Mouse (Mus musculus) hindlimb bud, embryonic 11.5 days (tissue): ENCODE measurements around the gene Grb2.
A peak's percentile ranks its signal among the peaks of the same experiment; 100 is the strongest.
"Not testable (repeated sequence)": the region's sequence is repeated elsewhere in the genome, so short reads cannot be mapped to it uniquely, and the experiment has no call there.

Experiments
- DNase-seq: peaks from one replicate; pipeline ENCODE4 v3.0.0-alpha.2; 2012; ENCODE audit warnings: low read depth, low spot score; ENCODE audit errors: extremely low spot score

Gene Grb2

DNA sequence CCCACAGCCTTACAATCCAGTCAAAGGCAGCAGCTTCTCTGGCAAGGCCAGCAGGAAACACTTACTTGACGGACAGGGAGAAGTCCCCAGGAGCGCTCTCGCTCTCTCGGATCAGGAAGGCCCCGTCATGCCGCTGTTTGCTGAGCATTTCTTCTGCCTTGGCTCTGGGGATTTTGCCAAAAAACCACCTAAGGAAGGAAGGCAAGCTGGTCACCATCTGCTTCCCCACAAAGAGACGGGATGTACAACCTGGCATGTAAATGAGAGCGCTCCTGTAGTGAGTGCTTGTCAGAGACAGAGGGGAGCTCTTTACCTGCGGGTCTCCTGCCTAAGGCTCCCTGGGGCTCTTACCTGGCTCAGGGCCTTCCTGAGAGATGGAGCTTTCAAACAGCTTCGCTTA, 58.7 kb downstream of the Grb2 start:
- no peak for DNase-seq

DNA sequence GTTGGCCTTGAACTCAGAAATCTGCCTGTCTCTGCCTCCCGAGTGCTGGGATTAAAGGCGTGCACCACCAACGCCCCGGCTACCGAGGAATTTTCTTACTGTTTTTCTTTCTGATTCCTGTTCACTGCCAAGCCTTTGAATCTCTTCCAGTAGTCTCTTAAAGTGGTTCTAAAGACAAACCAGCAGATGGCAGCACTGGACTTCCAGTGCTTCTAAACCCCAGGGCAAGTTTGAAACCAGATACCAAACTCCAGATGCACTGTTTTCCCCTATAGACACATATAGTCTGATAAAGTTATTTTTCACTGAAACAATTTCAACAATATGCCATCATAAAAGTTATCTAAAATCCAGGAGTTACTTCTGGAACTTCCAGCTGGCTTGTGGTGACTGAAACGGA, 60.9 kb downstream of the Grb2 start:
- DNase-seq, result peak; percentile 67

DNA sequence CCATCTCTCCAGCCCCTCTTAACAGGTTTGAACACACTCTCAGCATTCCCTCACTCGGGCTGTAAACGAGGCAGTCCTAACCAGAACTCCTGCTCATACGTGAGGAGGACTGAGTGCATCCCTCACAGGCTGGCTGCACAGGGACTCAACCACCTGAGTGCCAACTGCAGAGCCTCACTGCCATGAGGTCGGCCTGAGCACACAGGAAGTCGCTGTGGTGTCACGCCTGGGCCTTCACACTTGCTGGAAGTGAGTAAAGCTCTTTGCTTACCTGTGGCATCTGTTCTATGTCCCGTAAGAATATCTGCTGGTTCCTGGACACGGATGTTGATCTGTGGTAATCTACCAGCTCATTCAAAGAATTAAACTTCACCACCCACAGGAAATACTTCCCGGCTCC, 62.0 kb downstream of the Grb2 start:
- no peak for DNase-seq

DNA sequence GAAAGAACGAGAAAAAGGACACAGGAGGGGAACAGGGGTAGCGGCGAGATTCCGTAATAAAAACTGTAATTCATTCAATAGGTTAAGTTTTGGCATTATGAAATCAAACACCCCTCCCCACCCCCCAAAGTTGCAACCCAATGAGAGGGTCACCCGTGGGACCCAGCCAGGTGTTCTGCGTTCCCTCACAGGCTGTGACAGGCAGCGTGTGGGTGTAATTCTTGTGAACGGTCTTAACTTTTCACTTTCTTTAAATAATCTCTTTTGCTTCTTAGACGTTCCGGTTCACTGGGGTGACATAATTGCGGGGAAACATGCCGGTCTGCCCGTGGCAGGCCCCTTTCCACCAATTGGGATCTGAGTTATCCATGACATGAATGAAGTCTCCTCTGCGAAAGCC, 62.9 kb downstream of the Grb2 start:
- not testable (repeated sequence) for DNase-seq

DNA sequence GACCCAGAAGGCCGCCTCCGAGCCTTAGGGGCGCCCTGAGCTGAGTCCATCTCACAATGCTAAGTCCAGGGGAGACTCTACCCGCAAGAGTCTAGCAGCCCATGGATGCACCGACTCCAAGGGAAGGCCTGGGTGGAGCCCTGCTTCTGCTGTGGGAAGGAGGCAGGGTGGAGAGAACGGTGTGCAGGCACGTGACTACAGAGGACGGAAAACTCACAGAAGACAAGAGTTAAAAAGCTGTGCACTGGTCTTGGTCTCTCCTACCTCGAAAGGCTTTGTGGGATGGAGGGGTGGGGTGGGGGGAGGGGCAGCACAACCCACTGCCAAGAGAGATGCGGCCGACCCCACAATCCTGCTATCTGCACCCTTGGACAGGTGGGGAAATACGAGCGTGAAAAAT, 64.1 kb downstream of the Grb2 start:
- no peak for DNase-seq

DNA sequence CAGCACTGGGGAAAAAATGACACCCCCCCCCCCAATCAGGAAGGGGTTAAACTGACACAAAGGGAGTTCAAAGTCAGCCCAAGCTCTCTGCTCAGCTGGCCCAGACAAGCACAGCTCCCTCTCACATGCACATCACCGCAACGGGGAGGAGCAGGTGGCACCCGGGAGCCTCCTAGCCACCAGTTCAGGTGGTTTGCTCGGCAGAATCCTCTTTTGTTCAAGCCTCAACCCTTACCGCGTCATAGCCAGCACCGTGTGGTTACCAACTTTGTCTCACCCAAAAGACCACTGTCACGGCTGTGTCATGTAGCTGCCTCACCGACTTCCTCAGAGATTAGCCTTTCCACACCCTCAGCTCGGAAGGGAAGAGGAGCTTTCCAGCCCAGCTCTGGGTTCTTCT, 65.1 kb downstream of the Grb2 start:
- no peak for DNase-seq

DNA sequence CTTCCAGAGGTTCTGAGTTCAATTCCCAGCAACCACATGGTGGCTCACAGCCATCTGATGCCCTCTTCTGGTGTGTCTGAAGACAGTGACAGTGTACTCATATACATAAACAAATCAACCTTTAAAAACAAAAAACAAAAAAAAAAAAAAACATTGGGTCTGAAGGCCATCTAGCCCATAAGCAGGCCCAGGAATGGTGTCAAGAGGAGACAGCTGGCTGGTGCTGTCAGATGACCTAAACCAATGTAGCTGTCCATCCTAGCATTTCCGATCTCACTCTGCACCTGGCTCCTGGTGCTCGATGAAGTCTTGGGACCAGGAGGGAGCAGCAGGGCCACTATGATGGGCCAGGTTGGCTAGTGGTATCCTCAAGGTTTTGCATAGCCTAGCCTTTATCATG, 65.7 kb downstream of the Grb2 start:
- DNase-seq, result no peak

DNA sequence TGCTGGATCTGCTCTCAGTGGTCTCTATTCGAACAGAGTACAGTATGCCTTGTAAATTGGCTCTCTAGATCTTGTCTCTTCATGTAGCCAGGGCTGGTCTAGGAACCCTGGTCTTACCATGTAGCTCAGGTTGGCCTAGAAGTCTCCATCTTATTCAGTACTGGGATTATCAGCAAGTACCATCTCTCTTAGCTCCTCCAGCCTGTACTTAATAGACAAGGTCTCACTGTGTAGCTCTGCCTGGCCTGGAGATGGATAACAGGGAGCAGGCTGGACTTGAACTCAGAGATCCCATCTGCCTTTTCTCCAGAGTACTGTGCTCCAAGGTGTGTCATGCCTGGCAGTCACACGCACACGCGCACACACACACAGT, 66.7 kb downstream of the Grb2 start:
- no peak for DNase-seq

DNA sequence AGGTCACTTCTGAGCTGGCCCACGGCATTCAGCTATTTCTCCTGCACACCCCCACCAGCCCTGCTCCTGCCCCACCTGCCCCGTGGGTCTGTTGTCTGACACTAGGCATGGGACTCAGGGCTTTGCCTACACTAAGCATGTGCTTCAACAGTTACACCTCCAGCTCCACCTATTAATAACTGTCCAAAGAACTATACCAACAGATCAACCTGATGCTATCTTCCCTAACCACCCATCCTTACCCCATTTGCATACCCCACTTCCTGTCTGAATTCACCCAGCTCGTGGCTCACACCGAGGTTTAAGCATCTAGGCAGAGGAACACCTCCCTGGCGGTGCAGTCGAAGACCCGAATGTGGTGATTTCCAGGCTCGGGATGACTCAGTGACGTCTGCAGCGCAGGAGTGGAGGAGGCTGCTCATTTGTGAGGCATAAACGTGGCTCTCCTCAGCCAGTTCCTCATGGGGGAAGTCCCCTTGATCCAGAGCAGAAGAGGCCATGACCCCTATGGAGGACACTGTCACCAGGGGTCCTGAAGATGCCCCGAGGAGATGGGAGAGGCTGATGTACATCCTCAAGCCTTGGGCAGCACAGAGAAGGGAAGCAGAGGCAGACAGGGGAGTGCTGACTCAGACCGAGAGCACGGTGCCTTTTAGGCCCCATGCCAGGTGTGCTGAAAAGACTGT, 67.3 kb downstream of the Grb2 start:
- DNase-seq, result no peak

DNA sequence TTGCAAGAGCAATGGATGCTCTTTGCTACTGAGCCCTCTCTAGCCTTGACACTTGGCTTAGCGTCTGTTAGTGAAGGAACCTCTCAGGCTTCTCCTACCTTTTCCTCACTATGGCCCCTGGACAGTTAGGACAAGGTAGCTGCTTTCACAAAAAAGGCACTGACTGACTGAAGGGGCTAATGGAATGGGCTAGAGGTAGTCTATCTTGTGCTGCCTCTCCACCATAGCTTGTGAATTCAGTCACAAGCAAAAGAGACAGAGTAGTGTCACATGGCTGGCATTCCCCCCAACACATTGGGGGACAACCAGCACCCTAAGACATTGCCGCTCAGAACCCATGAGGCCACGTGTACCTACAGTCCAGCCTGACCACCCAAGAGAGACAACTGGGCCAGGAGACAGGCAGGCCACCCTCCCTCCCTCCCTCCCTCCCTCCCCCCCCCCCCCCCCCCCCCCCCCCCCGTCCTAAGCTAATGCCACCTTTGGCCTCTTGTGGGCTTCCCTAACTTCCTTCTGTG, 68.0 kb downstream of the Grb2 start:
- DNase-seq, result no peak

DNA sequence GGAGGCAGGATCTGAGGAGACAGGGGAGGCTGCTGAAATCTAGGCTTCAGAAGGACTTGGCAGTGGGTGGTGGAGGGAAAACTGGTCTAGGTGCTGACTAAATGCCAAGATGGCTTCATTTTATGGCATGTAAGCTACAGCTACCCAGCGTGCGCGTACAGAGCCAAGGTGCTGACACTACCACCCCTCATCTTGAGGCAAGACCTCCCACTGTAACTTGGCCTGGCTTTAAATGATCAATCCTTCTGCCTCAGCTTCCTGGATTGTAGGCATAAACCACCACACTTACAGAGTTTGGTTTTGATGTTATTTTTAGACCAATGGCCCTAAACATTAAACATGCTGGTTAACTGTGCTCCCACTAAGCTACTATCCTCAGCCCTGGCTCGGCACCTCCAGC, 68.9 kb downstream of the Grb2 start:
- DNase-seq, result no peak

DNA sequence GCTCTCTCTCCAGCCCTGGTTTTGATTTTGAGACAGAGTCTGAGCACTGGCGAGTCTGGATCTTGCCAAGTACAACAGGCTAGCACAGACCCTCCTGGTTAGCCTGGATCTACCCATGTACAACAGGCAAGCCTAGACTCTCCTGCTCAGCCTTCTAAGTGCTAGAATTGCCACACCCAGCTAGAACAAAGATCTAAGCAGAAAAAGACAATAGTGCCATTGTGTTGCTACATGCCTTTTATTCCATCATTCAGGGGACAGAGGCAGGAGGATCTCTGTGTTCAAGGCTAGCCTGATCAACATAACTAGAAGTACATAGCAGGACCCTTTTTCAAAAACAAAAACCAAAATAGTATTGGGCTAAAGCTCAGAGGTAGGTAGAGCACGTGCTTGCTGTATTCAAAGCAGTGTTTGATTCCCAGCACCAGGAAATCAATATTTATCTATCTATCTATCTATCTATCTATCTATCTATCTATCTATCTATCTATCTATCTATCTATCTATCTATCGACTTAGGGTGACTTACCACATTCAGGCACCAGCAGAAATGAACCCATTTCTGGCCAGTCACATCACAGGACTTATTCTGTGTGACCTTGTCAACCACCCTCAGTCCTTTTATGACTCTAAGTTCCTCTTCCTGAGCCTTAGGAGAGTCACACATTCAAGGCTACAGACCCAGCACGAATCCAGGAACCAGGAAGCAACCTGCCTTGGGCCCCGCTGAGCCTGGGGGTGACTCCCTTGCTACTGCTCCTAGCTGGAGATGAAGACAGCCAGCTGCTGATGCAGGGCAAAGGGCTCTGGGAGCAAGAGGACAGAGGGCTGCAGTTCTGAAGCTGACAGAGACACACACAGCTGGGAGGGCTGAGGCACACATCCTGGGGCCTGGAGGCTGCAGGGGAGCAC, 69.6 kb downstream of the Grb2 start:
- no peak for DNase-seq

DNA sequence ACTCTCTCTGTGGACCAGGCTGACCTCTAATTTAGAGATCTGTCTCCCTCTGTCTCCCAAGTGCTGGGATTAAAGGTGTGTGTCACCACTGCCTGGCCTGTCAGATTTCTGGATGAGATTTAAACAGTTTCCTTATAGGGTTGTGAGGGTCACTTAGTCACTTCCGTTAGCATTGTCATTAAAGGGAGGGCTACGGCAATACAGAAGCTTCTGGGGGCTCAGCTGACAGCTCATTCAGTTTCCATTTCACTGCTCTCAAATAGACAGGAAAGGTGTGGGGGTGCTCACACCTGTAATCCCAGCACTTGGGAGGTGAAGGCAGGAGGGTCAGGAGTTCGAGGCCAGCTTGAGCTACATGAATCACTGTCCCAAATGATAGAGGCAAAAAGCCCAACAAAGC, 71.4 kb downstream of the Grb2 start:
- DNase-seq, result no peak

DNA sequence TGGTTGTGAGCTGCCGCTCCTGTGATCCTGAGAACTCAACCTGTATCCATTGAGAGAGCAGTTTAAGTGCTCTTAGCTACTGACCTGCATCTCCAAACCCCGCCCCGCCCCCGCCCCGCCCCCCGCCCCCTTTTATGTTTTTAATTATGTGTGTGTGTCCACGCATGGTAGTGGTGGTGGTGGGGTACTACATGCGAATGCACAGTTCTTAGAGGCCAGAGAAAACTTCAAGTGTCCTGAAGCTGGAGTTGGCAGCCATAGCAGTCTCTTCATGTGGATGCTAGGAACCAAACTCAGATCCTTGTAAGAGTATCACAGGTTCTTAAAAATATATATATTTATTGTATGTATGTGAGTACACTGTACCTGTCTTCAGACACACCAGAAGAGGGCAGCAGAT, 72.9 kb downstream of the Grb2 start:
- no peak for DNase-seq

DNA sequence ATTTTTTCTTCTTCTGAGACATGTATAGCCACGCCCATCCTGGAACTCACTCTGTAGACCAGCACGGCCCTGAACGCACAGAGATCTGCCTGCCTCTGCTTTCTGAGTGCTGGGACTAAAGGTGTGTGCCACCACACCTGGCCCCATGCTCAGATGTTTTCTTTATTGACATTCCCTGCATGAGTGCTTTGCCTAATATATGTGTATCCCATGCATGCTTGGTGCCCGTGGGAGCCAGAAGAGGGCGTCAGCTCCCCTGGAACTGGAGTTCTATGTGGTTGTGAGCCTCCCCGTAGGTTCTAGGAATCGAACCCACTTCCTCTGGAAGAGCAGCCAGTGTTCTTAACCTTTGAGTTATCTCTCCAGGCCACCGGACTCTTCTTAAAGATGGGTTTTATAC, 73.4 kb downstream of the Grb2 start:
- no peak for DNase-seq

DNA sequence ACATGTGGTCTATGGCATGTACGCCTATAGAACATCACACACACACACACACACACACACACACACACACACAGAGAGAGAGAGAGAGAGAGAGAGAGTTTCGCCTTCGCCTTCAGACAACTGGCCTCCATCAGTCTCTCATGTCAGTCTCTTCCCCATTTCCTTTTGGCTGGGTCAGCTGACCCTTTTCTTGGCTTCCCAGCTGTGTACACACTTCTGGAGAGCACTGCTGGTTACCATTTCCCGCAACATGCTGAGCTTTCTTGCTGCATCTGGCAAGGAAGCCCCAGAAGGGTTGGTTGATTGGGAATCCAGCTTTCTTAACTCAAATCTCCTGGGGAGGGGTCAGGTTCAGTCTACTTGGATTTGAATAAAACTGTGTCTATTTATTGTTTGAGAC, 74.3 kb downstream of the Grb2 start:
- DNase-seq, result no peak

DNA sequence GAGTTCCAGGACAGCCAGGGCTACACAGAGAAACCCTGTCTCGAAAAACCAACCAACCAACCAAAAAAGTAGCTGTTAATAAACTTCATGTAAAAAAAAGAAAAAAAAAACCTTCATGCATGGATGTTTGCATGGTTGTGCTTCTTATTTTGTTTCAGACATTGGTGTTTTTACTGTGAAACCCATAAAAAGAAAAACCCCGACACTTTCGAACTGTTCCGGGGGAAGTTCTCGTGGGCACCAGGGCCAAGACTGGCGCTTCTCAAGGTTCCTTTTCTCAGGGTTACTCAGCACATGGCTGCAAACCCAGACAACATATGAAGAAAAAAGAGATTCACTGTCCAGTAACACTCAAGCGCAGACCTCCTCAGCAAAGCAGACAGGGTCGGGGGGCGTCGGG, 75.5 kb downstream of the Grb2 start:
- no peak for DNase-seq

DNA sequence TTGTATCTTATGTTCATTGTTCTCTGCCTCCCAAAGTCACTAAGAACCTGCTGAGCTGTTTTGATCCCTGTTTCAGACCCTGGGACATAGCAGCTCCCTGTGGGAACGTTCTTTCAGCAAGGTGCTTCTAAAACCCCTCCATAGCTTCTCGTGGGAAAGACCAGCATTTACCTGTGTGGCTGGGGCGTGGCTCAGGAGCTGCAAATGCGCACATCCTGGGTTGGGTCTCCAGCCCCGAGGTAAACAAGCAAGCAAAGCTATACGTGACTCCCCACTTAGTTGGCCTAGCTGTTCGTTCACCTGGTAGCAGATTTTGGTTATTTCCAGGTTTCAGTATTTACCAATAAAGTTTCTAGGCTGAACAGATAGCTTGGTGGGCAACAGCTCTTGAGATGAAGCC, 76.2 kb downstream of the Grb2 start:
- DNase-seq, result no peak

DNA sequence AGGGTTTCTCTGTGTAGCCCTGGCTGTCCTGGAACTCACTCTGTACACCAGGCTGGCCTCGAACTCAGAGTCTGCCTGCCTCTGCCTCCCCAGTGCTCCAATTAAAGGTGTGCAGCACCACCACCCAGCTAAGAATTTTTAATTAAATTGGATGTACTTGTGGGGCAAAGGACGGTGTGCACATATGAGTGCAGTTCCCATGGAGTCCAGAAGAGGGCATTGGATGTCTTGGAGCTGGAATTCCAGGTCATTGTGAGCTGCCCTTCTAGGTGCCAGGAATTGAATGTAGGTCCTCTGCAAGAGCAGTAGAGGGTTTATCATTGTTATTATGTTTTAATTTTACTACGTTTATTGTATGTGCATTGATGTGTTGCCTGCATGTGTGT, 76.9 kb downstream of the Grb2 start:
- no peak for DNase-seq

DNA sequence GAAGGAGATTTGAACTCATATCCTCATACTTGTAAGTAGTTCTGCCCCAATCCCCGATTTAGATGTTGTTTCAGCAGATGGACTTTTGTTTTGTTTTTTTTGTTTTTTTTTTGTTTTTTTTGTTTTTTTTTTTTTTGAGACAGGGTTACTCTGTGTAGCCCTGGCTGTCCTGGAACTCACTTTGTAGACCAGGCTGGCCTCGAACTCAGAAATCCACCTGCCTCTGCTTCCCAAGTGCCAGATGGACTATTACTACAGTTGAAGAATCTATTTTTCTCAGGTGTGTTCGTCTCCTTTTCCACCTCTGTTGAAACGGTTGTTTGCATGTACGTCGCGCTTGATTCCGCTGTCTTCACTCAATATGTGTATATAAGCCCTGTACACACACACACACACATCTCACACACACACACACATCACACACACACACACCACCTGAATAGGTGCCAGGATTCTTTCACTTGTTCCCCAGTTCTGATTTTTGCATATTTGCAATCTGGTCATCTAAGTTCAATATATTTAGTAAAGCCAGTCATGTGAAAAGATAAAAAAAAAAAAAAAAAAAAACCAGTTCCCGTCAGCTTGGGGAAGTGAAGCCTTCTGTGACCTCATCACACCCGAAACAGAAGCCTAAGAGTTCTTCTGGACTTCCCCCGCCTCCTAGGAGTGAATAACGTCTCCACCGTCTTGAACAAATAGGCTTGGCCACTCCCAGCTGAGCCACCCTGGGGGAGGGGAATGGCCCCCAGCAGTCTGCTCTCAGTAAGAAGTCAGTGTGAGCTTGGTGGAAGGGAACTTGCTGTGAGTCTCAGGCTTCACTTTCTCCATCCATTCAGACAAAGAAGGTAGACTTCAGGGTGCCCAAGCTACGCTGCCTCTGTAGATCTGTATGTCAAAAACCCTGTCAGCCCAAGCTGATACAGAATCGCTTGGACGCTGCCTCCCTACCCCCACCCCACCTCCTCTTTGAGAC, 77.6 kb downstream of the Grb2 start:
- DNase-seq, result no peak
